Mouse (Mus musculus) neural tube, embryonic 11.5 days (tissue): ENCODE results near the gene Lrrc3c. TPM values are rescaled to one million over a fixed set of nuclear protein-coding genes. Genes with fewer than 3 reads are reported as not detected.

ENCODE experiments used
- ATAC-seq: fragments of 200-750 bp; cut with Nextera tagmentation; 2 replicates; pipeline ENCODE4 v1.8.0; 2017; ENCODE audit warnings: moderate number of reproducible peaks, mild to moderate bottlenecking, moderate TSS enrichment, moderate library complexity; ENCODE audit not compliant: insufficient read depth, low FRiP score, low TSS enrichment
- DNase-seq: peaks from one replicate; pipeline ENCODE4 v3.0.0-alpha.2; 2015; ENCODE audit warnings: low spot score
- H3K27ac ChIP-seq: fragments of 300-500 bp; sonication (generic); 2 replicates; pipeline ENCODE4 v1.5.1; 2014; ENCODE audit warnings: low read depth, mild to moderate bottlenecking, low read length
- H3K27me3 ChIP-seq: fragments of 300-500 bp; sonication (generic); 2 replicates; pipeline ENCODE4 v1.6.1; 2014; ENCODE audit warnings: mild to moderate bottlenecking, low read length, mixed read lengths; ENCODE audit not compliant: control insufficient read depth, insufficient read depth
- H3K36me3 ChIP-seq: fragments of 300-500 bp; sonication (generic); 2 replicates; pipeline ENCODE4 v1.6.1; 2014; ENCODE audit warnings: mild to moderate bottlenecking, low read length, moderate library complexity, mixed read lengths; ENCODE audit not compliant: control insufficient read depth, insufficient read depth
- H3K4me1 ChIP-seq: fragments of 300-500 bp; sonication (generic); 2 replicates; pipeline ENCODE4 v1.6.1; 2014; ENCODE audit warnings: low read length, mixed read lengths; ENCODE audit not compliant: control insufficient read depth, insufficient read depth
- H3K4me2 ChIP-seq: fragments of 300-500 bp; sonication (generic); 2 replicates; pipeline ENCODE4 v1.6.1; 2014; ENCODE audit warnings: low read depth, mild to moderate bottlenecking, moderate library complexity
- H3K4me3 ChIP-seq: fragments of 300-500 bp; sonication (generic); 2 replicates; pipeline ENCODE4 v1.5.1; 2014; ENCODE audit warnings: low read depth, low read length
- H3K9ac ChIP-seq: fragments of 300-500 bp; sonication (generic); 2 replicates; pipeline ENCODE4 v1.6.1; 2014; ENCODE audit warnings: mild to moderate bottlenecking, low read length
- H3K9me3 ChIP-seq: fragments of 300-500 bp; sonication (generic); 2 replicates; pipeline ENCODE4 v1.6.1; 2016; ENCODE audit warnings: low read length; ENCODE audit not compliant: control insufficient read depth
- WGBS: fragments of 180-500 bp; shearing (Covaris S2); extraction: QIAGEN DNeasy Blood & Tissue Kit; methylation state at CpG from one replicate; pipeline ENCODE4 v1.1.7; 2014; 5-methylcytosine and 5-hydroxymethylcytosine counted together
- polyA plus RNA-seq: library from polyadenylated mRNA; unstranded; fragments of >200 nt; fragmentation: Nextera tagmentation; extraction: Ambion mirVana; gene quantifications from 2 replicates; pipeline ENCODE4 v1.2.1, GENCODE M21; 2014

Gene Lrrc3c
- not detected in 2 replicates for polyA plus RNA-seq

GRCm38 (mm10) chr11:98597991-98598390 lies at the start of gene Lrrc3c:
TSS of gene Lrrc3c (plus strand) at chr11:98598291.
- Histone ChIP-seq H3K4me3 (no peak within 1 kb of the TSS), H3K36me3 (no peaks in the 10 kb centered on the region), H3K4me2 (no peak within 1 kb of the TSS), H3K9me3 (no peaks in the 10 kb centered on the region), H3K4me1 (peaks cover 2% of the 10 kb centered on the region; the same call in 1 of the 2 replicates), H3K9ac (no peak within 1 kb of the TSS), H3K27me3 (peaks cover 7% of the 10 kb centered on the region; the same call in 1 of the 2 replicates), H3K27ac (no peak within 1 kb of the TSS)
- no peak for DNase-seq
- ATAC-seq, result no peak
- 84% methylated on average over 8 of the region's 8 CpGs for WGBS

DNA sequence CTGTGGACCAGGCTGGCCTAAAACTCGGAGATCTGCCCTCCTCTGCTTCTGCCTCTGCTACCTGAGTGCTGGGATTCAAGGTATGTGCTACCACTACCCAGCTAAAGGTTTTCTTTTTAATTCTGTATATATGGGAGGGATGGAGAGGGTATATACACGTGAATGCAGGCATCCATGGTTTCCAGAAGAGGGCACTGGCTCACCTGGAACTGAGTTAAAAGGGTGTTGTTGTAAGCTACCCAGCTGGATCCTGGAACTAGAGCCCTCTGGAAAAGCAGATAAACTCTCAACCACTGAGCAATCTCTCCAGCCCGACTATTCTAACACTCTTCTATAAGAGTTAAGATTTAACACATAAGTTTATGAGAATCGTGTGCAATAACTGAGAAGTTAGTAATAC lies 48.7 kb upstream of the Lrrc3c start:
- Histone ChIP-seq H3K27me3 (peaks cover 54% of the 10 kb centered on the region), H3K4me3 (no peak overlapping the region), H3K27ac (no peak overlapping the region), H3K36me3 (no peaks in the 10 kb centered on the region), H3K9me3 (no peaks in the 10 kb centered on the region), H3K4me2 (no peak overlapping the region), H3K9ac (no peak overlapping the region), H3K4me1 (peaks cover 4% of the 10 kb centered on the region; the same call in 1 of the 2 replicates)
- WGBS, result 69% methylated on average over 4 of the region's 4 CpGs
- ATAC-seq (no peak), DNase-seq (no peak)

GRCm38 (mm10) chr11:98550311-98550974 lies 47.6 kb upstream of the Lrrc3c start:
- Histone ChIP-seq H3K9ac (0 out of 2 replicates have a peak overlapping the region, but pooled peaks have one; percentile 27), H3K4me3 (peak overlapping the region; percentile 51), H3K27me3 (peaks cover 46% of the 10 kb centered on the region), H3K9me3 (no peaks in the 10 kb centered on the region), H3K36me3 (no peaks in the 10 kb centered on the region), H3K4me2 (peak overlapping the region; percentile 53), H3K4me1 (peaks cover 4% of the 10 kb centered on the region; the same call in 1 of the 2 replicates), H3K27ac (no peak overlapping the region)
- DNase-seq (no peak), ATAC-seq (no peak)
- WGBS, result 20% methylated on average over 20 of the region's 20 CpGs

DNA sequence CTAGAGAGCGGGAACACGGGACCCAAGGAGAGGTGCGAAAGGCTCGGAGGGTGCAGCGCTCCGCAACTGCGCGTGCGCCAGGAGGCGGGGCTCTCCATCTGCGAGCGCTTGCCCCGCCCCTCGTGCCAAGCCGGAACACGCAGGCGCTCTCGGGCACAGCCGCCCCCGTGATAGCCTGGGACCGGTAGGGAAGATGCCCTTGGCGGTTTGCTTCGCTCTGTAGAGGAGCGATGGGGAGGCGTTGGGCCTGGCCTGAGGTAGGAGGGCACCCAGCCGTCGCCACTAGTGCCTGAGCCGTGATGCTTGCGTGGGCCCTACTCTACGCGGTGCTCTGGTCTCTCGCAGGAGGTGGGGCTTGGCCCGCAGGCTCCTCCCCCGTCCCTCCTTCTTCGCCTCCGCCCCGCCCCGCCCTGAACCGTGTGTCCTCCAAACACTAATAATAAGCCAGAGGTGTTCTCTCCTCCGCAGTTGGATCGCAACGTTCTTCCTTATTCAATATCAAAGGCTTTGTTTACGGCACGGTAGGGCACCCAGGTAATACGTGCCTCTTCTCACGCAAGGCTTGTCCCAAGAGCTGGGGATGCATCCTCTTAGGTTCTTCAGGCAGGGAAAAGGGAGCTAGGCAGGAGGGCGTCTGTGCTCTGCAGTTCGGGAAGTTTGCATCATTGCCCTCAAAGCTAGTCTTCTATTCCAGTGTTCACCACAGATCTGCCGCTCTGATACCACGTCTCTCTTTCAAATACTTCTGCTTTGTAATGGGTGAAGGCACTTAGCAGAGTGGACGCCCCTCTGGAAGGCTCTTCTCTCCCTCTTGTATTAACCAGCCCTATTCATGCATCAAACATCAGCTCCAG lies 46.9 kb upstream of the Lrrc3c start, which contains the start of gene Zpbp2:
TSS of gene Zpbp2 (plus strand) at position 123 of the 854 bp plus-strand sequence.
- DNase-seq, result peak; percentile 96
- Histone ChIP-seq H3K36me3 (no peaks in the 10 kb centered on the region), H3K27me3 (peaks cover 38% of the 10 kb centered on the region), H3K9ac (peak within 1 kb of the TSS; percentile 44), H3K27ac (no peak within 1 kb of the TSS), H3K9me3 (no peaks in the 10 kb centered on the region), H3K4me3 (peak within 1 kb of the TSS; percentile 51), H3K4me2 (peak within 1 kb of the TSS; percentile 53), H3K4me1 (no peaks in the 10 kb centered on the region)
- WGBS, result 1% methylated on average over 49 of the region's 51 CpGs
- peak; percentile 92 for ATAC-seq

GRCm38 (mm10) chr11:98553966-98554365 lies 44.1 kb upstream of the Lrrc3c start:
- whole genome bisulfite sequencing, result 90% methylated on average over 4 of the region's 4 CpGs
- DNase-seq (no peak), ATAC-seq (no peak)
- no peak overlapping the region for H3K4me2 ChIP-seq
- no peaks in the 10 kb centered on the region for H3K9me3 ChIP-seq
- no peak overlapping the region for H3K9ac ChIP-seq
- H3K27me3 ChIP-seq, result peaks cover 14% of the 10 kb centered on the region
- no peak overlapping the region for H3K4me3 ChIP-seq
- no peaks in the 10 kb centered on the region for H3K36me3 ChIP-seq
- H3K4me1 ChIP-seq, result no peaks in the 10 kb centered on the region
- no peak overlapping the region for H3K27ac ChIP-seq

DNA sequence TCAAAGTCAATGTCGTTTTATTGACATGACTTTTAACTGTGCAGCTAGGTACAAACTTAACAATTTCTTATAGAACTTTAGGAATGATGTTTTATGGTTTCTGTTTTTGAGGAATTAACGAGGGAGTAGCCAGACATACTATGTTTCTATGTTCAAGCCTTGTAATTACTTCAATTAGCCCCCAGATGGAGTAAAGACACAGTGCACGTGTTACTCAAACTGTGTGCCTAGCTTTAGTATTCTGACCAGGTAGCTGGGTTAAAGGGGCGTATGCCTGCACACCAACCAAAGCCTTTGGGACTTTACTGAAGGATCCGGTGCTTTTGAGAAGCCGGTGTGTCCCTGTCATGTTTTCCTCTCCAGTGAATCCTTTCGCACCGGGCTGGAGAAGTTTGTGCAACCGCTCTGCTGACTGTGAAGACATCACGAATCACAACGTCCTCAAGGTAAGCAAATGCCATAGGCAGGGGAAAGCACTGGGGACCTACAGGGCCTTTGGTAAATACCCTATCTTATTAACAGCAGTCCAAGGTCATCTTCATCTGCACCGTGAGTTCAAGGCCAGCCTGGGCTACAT lies 42.9 kb upstream of the Lrrc3c start:
- DNase-seq (no peak), ATAC-seq (no peak)
- Histone ChIP-seq H3K4me3 (no peak overlapping the region), H3K9me3 (no peaks in the 10 kb centered on the region), H3K27me3 (peaks cover 4% of the 10 kb centered on the region), H3K9ac (no peak overlapping the region), H3K36me3 (no peaks in the 10 kb centered on the region), H3K27ac (no peak overlapping the region), H3K4me1 (no peaks in the 10 kb centered on the region), H3K4me2 (no peak overlapping the region)
- 73% methylated on average over 12 of the region's 12 CpGs for WGBS

- ATAC-seq, result no peak
- H3K4me2 ChIP-seq, result no peak overlapping the region
- no peaks in the 10 kb centered on the region for H3K36me3 ChIP-seq
- H3K27ac ChIP-seq, result no peak overlapping the region
- no peak for DNase-seq
- H3K9me3 ChIP-seq, result no peaks in the 10 kb centered on the region
- WGBS, result 41% methylated on average over 7 of the region's 7 CpGs
- no peaks in the 10 kb centered on the region for H3K4me1 ChIP-seq
- H3K4me3 ChIP-seq, result no peak overlapping the region
- H3K9ac ChIP-seq, result no peak overlapping the region
- no peaks in the 10 kb centered on the region for H3K27me3 ChIP-seq
Measured at GRCm38 (mm10) chr11:98560942-98561341, 37.1 kb upstream of the Lrrc3c start.

GRCm38 (mm10) chr11:98563025-98563424 lies 35.1 kb upstream of the Lrrc3c start:
- ATAC-seq (no peak), DNase-seq (no peak)
- H3K27ac ChIP-seq, result no peak overlapping the region
- no peaks in the 10 kb centered on the region for H3K4me1 ChIP-seq
- H3K27me3 ChIP-seq, result no peaks in the 10 kb centered on the region
- H3K36me3 ChIP-seq, result no peaks in the 10 kb centered on the region
- 87% methylated on average over 3 of the region's 3 CpGs for WGBS
- no peak overlapping the region for H3K9ac ChIP-seq
- no peak overlapping the region for H3K4me3 ChIP-seq
- no peaks in the 10 kb centered on the region for H3K9me3 ChIP-seq
- H3K4me2 ChIP-seq, result no peak overlapping the region
